ENCODE assay signal across 13 mouse cellular contexts in genomic region chr5:124244885-124245284, GRCm38 (mm10).
"Had no signal": no experiment of that assay in that cellular context is flagged by ENCODE, and none has a peak within 500 bp of the region (broad histone marks: within the 10 kb centered on the region; RNA-seq: fewer than 3 reads in every experiment).

No protein-coding gene starts in this region.

- DNase-seq: lung, embryonic 14.5 days; lung, postnatal 10 days; lung, postnatal 4 days; right cerebral cortex, postnatal 14 days; thymus, adult 2 months; thymus, postnatal 25 days; thymus, postnatal 4 days had no signal

- H3K9me3 ChIP-seq: midbrain, embryonic 10.5 days; midbrain, embryonic 12.5 days; midbrain, embryonic 15.5 days; neural tube, embryonic 12.5 days; stomach, embryonic 15.5 days had no signal

- H3K27ac ChIP-seq: midbrain, embryonic 10.5 days; midbrain, embryonic 12.5 days; midbrain, embryonic 15.5 days; neural tube, embryonic 12.5 days; stomach, embryonic 15.5 days; stomach, postnatal 0 days had no signal

- H3K36me3 ChIP-seq: midbrain, embryonic 12.5 days; midbrain, embryonic 15.5 days; neural tube, embryonic 12.5 days; stomach, embryonic 15.5 days had no signal

- H3K4me3 ChIP-seq: midbrain, embryonic 10.5 days; midbrain, embryonic 12.5 days; midbrain, embryonic 15.5 days; neural tube, embryonic 12.5 days; stomach, embryonic 15.5 days had no signal

- H3K27me3 ChIP-seq: midbrain, embryonic 15.5 days; neural tube, embryonic 12.5 days; stomach, embryonic 15.5 days had no signal
